Mouse (Mus musculus): ENCODE results near the gene Kctd10. TPM values are rescaled to one million over a fixed set of nuclear protein-coding genes. Genes with fewer than 3 reads are reported as not detected.

The Kctd10 gene
- polyA plus RNA-seq, 1 experiment from 2014 or later, result 90.4 TPM

- H3K27me3 ChIP-seq (replicated peaks; ENCODE audit: control insufficient read depth, insufficient read depth, low read length), result no peaks in the 10 kb centered on the region
- peaks cover 18% of the 10 kb centered on the region for H3K36me3 ChIP-seq (ENCODE audit: control insufficient read depth, insufficient read depth)
- no peak for ATAC-seq
- 36% methylated on average over 11 of the region's 11 CpGs for WGBS
- peaks cover 9% of the 10 kb centered on the region for H3K4me1 ChIP-seq (replicated peaks; ENCODE audit: control insufficient read depth, insufficient read depth, low read length)
- no peak overlapping the region for H3K4me3 ChIP-seq (replicated peaks; ENCODE audit: low read length)
- no peak overlapping the region for H3K9ac ChIP-seq (replicated peaks; ENCODE audit: low read depth, low read length)
- no peak overlapping the region for H3K4me2 ChIP-seq (ENCODE audit: low read length)
- no peaks in the 10 kb centered on the region for H3K9me3 ChIP-seq (ENCODE audit: control insufficient read depth, low read length)
- no peak overlapping the region for H3K27ac ChIP-seq (ENCODE audit: low read length)
Measured at GRCm38 (mm10) chr5:114372565-114372964, 7.7 kb downstream of the Kctd10 start.

- no peak overlapping the region for H3K27ac ChIP-seq (ENCODE audit: low read length)
- 80% methylated on average over 25 of the region's 25 CpGs for WGBS
- no peak for ATAC-seq
- peaks cover 19% of the 10 kb centered on the region for H3K36me3 ChIP-seq (ENCODE audit: control insufficient read depth, insufficient read depth)
- no peak overlapping the region for H3K9ac ChIP-seq (replicated peaks; ENCODE audit: low read depth, low read length)
- H3K27me3 ChIP-seq (replicated peaks; ENCODE audit: control insufficient read depth, insufficient read depth, low read length), result no peaks in the 10 kb centered on the region
- H3K4me2 ChIP-seq (ENCODE audit: low read length), result no peak overlapping the region
- no peaks in the 10 kb centered on the region for H3K9me3 ChIP-seq (ENCODE audit: control insufficient read depth, low read length)
- H3K4me3 ChIP-seq (replicated peaks; ENCODE audit: low read length), result no peak overlapping the region
- peaks cover 4% of the 10 kb centered on the region; the same call in 1 of the 2 replicates for H3K4me1 ChIP-seq (replicated peaks; ENCODE audit: control insufficient read depth, insufficient read depth, low read length)
Measured at GRCm38 (mm10) chr5:114371731-114372473, 8.4 kb downstream of the Kctd10 start.

- no peak overlapping the region for H3K9ac ChIP-seq (replicated peaks; ENCODE audit: low read depth, low read length)
Measured at GRCm38 (mm10) chr5:114371331-114371730, 9.0 kb downstream of the Kctd10 start.

GRCm38 (mm10) chr5:114370371-114370776, 9.9 kb downstream of the Kctd10 start:
- ATAC-seq, result peak; percentile 28; the same call in 1 of the 2 replicates
- no peak overlapping the region for H3K9ac ChIP-seq (replicated peaks; ENCODE audit: low read depth, low read length)
- H3K27me3 ChIP-seq (replicated peaks; ENCODE audit: control insufficient read depth, insufficient read depth, low read length), result no peaks in the 10 kb centered on the region
- no peaks in the 10 kb centered on the region for H3K9me3 ChIP-seq (ENCODE audit: control insufficient read depth, low read length)
- no peak overlapping the region for H3K4me3 ChIP-seq (replicated peaks; ENCODE audit: low read length)
- H3K36me3 ChIP-seq (ENCODE audit: control insufficient read depth, insufficient read depth), result peaks cover 30% of the 10 kb centered on the region
- WGBS, result 67% methylated on average over 9 of the region's 9 CpGs
- H3K4me2 ChIP-seq (ENCODE audit: low read length), result no peak overlapping the region
- no peak overlapping the region for H3K27ac ChIP-seq (ENCODE audit: low read length)
- peaks cover 4% of the 10 kb centered on the region; the same call in 1 of the 2 replicates for H3K4me1 ChIP-seq (replicated peaks; ENCODE audit: control insufficient read depth, insufficient read depth, low read length)

More at GRCm38 (mm10) chr5:114371331-114371730, 9.0 kb downstream of the Kctd10 start:
- Histone ChIP-seq H3K9me3 (ENCODE audit: control insufficient read depth, low read length) (no peaks in the 10 kb centered on the region), H3K4me2 (ENCODE audit: low read length) (no peak overlapping the region), H3K27me3 (replicated peaks; ENCODE audit: control insufficient read depth, insufficient read depth, low read length) (no peaks in the 10 kb centered on the region), H3K27ac (ENCODE audit: low read length) (no peak overlapping the region), H3K36me3 (ENCODE audit: control insufficient read depth, insufficient read depth) (peaks cover 23% of the 10 kb centered on the region), H3K4me3 (replicated peaks; ENCODE audit: low read length) (no peak overlapping the region), H3K4me1 (replicated peaks; ENCODE audit: control insufficient read depth, insufficient read depth, low read length) (peaks cover 4% of the 10 kb centered on the region; the same call in 1 of the 2 replicates)
- no peak for ATAC-seq
- 87% methylated on average over 3 of the region's 3 CpGs for WGBS

GRCm38 (mm10) chr5:114369921-114370320, 10.4 kb downstream of the Kctd10 start:
- no peak overlapping the region for H3K27ac ChIP-seq (ENCODE audit: low read length)
- WGBS, result 87% methylated on average over 9 of the region's 9 CpGs
- no peak for ATAC-seq

GRCm38 (mm10) chr5:114368803-114369496, 11.4 kb downstream of the Kctd10 start:
- Histone ChIP-seq H3K36me3 (ENCODE audit: control insufficient read depth, insufficient read depth) (peaks cover 33% of the 10 kb centered on the region), H3K9ac (replicated peaks; ENCODE audit: low read depth, low read length) (no peak overlapping the region), H3K4me1 (replicated peaks; ENCODE audit: control insufficient read depth, insufficient read depth, low read length) (peaks cover 4% of the 10 kb centered on the region; the same call in 1 of the 2 replicates), H3K27ac (ENCODE audit: low read length) (no peak overlapping the region), H3K27me3 (replicated peaks; ENCODE audit: control insufficient read depth, insufficient read depth, low read length) (no peaks in the 10 kb centered on the region), H3K4me2 (ENCODE audit: low read length) (no peak overlapping the region), H3K4me3 (replicated peaks; ENCODE audit: low read length) (no peak overlapping the region), H3K9me3 (ENCODE audit: control insufficient read depth, low read length) (no peaks in the 10 kb centered on the region)
- 87% methylated on average over 16 of the region's 16 CpGs for WGBS
- no peak for ATAC-seq

More at GRCm38 (mm10) chr5:114369921-114370320, 10.4 kb downstream of the Kctd10 start:
- H3K36me3 ChIP-seq (ENCODE audit: control insufficient read depth, insufficient read depth), result peaks cover 34% of the 10 kb centered on the region
- no peaks in the 10 kb centered on the region for H3K27me3 ChIP-seq (replicated peaks; ENCODE audit: control insufficient read depth, insufficient read depth, low read length)
- no peak overlapping the region for H3K4me3 ChIP-seq (replicated peaks; ENCODE audit: low read length)
- H3K9ac ChIP-seq (replicated peaks; ENCODE audit: low read depth, low read length), result no peak overlapping the region
- no peaks in the 10 kb centered on the region for H3K9me3 ChIP-seq (ENCODE audit: control insufficient read depth, low read length)
- H3K4me1 ChIP-seq (replicated peaks; ENCODE audit: control insufficient read depth, insufficient read depth, low read length), result peaks cover 4% of the 10 kb centered on the region; the same call in 1 of the 2 replicates
- no peak overlapping the region for H3K4me2 ChIP-seq (ENCODE audit: low read length)

- Histone ChIP-seq H3K4me1 (replicated peaks; ENCODE audit: control insufficient read depth, insufficient read depth, low read length) (peaks cover 4% of the 10 kb centered on the region; the same call in 1 of the 2 replicates), H3K4me3 (replicated peaks; ENCODE audit: low read length) (no peak overlapping the region), H3K4me2 (ENCODE audit: low read length) (no peak overlapping the region), H3K27me3 (replicated peaks; ENCODE audit: control insufficient read depth, insufficient read depth, low read length) (no peaks in the 10 kb centered on the region), H3K9me3 (ENCODE audit: control insufficient read depth, low read length) (no peaks in the 10 kb centered on the region), H3K36me3 (ENCODE audit: control insufficient read depth, insufficient read depth) (peaks cover 30% of the 10 kb centered on the region), H3K27ac (ENCODE audit: low read length) (no peak overlapping the region), H3K9ac (replicated peaks; ENCODE audit: low read depth, low read length) (no peak overlapping the region)
- 93% methylated on average over 14 of the region's 14 CpGs for WGBS
- no peak for ATAC-seq
Measured at GRCm38 (mm10) chr5:114368121-114368520, 12.2 kb downstream of the Kctd10 start.

- peaks cover 36% of the 10 kb centered on the region for H3K36me3 ChIP-seq (ENCODE audit: control insufficient read depth, insufficient read depth)
- H3K27me3 ChIP-seq (replicated peaks; ENCODE audit: control insufficient read depth, insufficient read depth, low read length), result no peaks in the 10 kb centered on the region
- H3K4me1 ChIP-seq (replicated peaks; ENCODE audit: control insufficient read depth, insufficient read depth, low read length), result no peaks in the 10 kb centered on the region
- ATAC-seq, result no peak
- H3K9ac ChIP-seq (replicated peaks; ENCODE audit: low read depth, low read length), result no peak overlapping the region
- 84% methylated on average over 23 of the region's 23 CpGs for WGBS
- H3K4me2 ChIP-seq (ENCODE audit: low read length), result no peak overlapping the region
- no peaks in the 10 kb centered on the region for H3K9me3 ChIP-seq (ENCODE audit: control insufficient read depth, low read length)
- no peak overlapping the region for H3K27ac ChIP-seq (ENCODE audit: low read length)
- H3K4me3 ChIP-seq (replicated peaks; ENCODE audit: low read length), result no peak overlapping the region
Measured at GRCm38 (mm10) chr5:114365043-114365752, 15.1 kb downstream of the Kctd10 start.

GRCm38 (mm10) chr5:114360968-114361367, 19.3 kb downstream of the Kctd10 start:
- H3K4me1 ChIP-seq (replicated peaks; ENCODE audit: control insufficient read depth, insufficient read depth, low read length), result peaks cover 24% of the 10 kb centered on the region
- H3K27me3 ChIP-seq (replicated peaks; ENCODE audit: control insufficient read depth, insufficient read depth, low read length), result no peaks in the 10 kb centered on the region
- no peak overlapping the region for H3K4me2 ChIP-seq (ENCODE audit: low read length)
- peaks cover 23% of the 10 kb centered on the region; the same call in 1 of the 2 replicates for H3K36me3 ChIP-seq (ENCODE audit: control insufficient read depth, insufficient read depth)
- H3K27ac ChIP-seq (ENCODE audit: low read length), result no peak overlapping the region
- H3K9ac ChIP-seq (replicated peaks; ENCODE audit: low read depth, low read length), result no peak overlapping the region
- H3K9me3 ChIP-seq (ENCODE audit: control insufficient read depth, low read length), result no peaks in the 10 kb centered on the region
- H3K4me3 ChIP-seq (replicated peaks; ENCODE audit: low read length), result no peak overlapping the region
- WGBS, result 84% methylated on average over 15 of the region's 15 CpGs
- ATAC-seq, result no peak
